Mouse (Mus musculus): Measurements from ENCODE around the gene Plcl1.

- TF ChIP-seq TBP (conservative IDR thresholded peaks at IDR 0.05; ENCODE audit: low read depth, low read length) (no peak), POLR2A (IDR thresholded peaks at IDR 0.05; ENCODE audit: low read depth, low read length) (no peak), CTCF (conservative IDR thresholded peaks at IDR 0.05 in 1 of 2, IDR thresholded peaks at IDR 0.05 in 1 of 2; ENCODE audit: low read depth in 2 of 2, low read length in 2 of 2) (peak; percentile 46 to 90), NRF1 (IDR thresholded peaks at IDR 0.05; ENCODE audit: low read depth, low read length) (no peak), KAT2A (IDR thresholded peaks at IDR 0.05; ENCODE audit: insufficient replicate concordance, low read length) (no peak), HCFC1 (IDR thresholded peaks at IDR 0.05; ENCODE audit: low read depth, low read length) (no peak), TCF12 (IDR thresholded peaks at IDR 0.05; ENCODE audit: low read depth, low read length) (no peak), POLR2AphosphoS2 (IDR thresholded peaks at IDR 0.05; ENCODE audit: low read depth, low read length) (no peak), MYC (IDR thresholded peaks at IDR 0.05; ENCODE audit: low read depth, low read length) (no peak; the same call in 1 of the 2 replicates), MAFK (IDR thresholded peaks at IDR 0.05; ENCODE audit: insufficient replicate concordance, low read length) (no peak), ZNF384 (IDR thresholded peaks at IDR 0.05; ENCODE audit: low read depth, low read length) (no peak)
Measured at GRCm38 (mm10) chr1:55404439-55404838, 1.3 kb upstream of the Plcl1 start.

Data from CH12.LX (cell line).